Mouse (Mus musculus) lung, postnatal 14 days (tissue): ENCODE measurements around the gene Psmc1.
A peak's percentile ranks its signal among the peaks of the same experiment; 100 is the strongest.

Experiments used
- DNase-seq: peaks from one replicate; pipeline ENCODE4 v3.0.0; 2021

Psmc1 gene

GRCm38 (mm10) chr12:100109986-100110696 is at the start of gene Psmc1:
TSS of gene Psmc1 (plus strand) at chr12:100110154.
- peak; percentile 81 for DNase-seq

DNA sequence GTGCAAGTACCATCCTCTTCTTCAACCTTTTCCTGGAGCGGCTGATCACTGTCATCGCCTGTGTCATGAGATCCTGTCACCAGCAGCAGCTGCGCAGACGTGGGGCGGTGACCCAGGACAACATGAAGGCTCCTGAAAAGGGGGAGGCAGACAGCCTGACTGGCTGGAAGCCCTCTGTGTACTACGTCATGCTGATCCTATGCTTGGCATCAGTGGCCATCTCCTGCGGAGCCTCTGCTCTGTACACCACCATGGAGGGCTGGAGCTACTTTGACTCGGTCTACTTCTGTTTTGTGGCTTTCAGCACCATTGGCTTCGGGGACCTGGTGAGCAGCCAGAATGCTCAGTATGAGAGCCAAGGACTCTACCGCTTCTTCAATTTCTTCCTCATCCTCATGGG is 48.9 kb upstream of the Psmc1 start:
- DNase-seq: no peak

DNA sequence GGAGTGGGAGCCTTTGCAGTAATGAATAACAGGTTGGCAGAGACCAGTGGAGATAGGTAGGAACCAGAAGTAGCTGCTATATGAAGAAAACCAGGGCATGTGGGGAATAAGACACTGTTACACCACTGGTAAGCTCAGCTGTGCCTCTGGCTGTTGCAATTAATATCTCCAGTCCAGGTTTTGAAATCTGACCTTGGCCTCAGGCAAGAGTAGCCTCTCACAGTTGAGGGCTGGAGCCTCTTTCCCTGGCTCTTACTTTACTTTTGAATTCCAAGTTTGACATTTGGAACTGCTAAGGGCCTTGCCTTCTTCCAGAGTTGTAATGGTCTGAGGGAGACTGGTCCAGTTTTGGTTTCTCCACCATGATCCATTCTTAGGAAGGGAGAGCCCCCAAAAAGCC is 48.1 kb upstream of the Psmc1 start:
- no peak for DNase-seq

DNA sequence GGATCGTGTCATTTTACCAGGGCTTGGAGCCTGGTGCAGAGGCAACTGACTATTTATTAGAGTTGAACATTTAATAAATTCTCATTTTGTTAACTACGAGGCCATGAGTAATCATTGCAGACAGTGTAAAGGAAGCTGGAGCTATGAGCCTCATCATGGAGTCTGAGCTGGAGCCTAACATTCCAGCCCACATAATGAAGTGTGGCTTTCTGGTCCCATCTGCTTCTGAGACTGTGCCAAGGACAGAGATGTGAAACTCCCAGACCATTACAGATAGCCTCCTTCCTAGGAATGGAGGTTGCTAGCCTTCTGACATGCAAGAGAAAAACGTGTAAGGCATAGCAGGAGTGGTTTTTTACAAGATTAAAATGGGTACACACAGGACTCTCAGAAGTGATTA is 47.4 kb upstream of the Psmc1 start:
- DNase-seq: peak; percentile 53

- no peak for DNase-seq
These were observed 44.8 kb upstream of the Psmc1 start for GRCm38 (mm10) chr12:100065109-100065508.

DNA sequence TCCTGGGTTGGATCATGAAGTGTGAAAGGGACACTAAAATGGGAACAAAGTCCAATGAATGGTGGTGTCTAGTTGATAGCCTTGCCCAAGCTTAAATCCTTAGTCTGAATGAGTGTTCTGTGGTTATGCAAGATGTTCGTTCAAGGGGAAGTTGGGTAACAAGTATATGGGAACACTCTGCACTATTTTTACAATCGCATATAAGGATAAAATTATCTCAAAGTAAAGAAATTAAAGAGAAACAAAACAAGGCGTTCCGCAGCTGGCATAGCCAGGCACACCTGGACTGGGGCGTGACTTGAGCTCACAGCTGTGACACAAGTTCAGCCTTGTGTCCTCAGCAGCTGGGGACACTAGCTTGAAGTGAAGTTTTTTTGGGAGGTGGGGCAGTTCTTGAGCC is 42.5 kb upstream of the Psmc1 start:
- DNase-seq: peak; percentile 8

GRCm38 (mm10) chr12:100073201-100073672 is 36.7 kb upstream of the Psmc1 start:
- DNase-seq: peak; percentile 9

DNA sequence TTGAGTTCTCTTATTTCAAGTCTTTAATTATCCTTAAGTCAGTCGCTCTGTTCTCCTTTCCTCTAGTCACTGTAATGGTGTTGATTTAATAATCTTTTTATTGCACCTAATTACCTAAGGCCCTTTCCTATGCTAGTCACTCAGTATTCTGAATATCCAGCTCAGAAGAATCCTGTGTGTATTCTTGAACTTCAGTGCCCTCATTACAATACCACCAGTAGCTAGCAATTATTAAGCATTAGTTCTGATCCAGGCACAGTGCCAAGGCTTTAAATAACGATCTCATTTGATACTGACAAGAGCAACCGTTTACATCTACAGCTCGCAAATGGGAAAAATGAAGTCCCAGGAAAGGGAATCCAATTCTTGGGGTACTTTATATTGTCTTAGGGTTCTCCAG is 34.2 kb upstream of the Psmc1 start:
- no peak for DNase-seq

- DNase-seq: peak; percentile 45
These were observed 30.2 kb upstream of the Psmc1 start for GRCm38 (mm10) chr12:100079636-100080286.

GRCm38 (mm10) chr12:100088026-100088425 is 21.9 kb upstream of the Psmc1 start:
- DNase-seq: no peak

GRCm38 (mm10) chr12:100089265-100089664 is 20.7 kb upstream of the Psmc1 start:
- DNase-seq: no peak

GRCm38 (mm10) chr12:100090750-100091149 is 19.2 kb upstream of the Psmc1 start:
- DNase-seq: no peak

- no peak for DNase-seq
These were observed 16.9 kb upstream of the Psmc1 start for GRCm38 (mm10) chr12:100093046-100093445.

GRCm38 (mm10) chr12:100099971-100100706 is 9.8 kb upstream of the Psmc1 start:
- no peak for DNase-seq

DNA sequence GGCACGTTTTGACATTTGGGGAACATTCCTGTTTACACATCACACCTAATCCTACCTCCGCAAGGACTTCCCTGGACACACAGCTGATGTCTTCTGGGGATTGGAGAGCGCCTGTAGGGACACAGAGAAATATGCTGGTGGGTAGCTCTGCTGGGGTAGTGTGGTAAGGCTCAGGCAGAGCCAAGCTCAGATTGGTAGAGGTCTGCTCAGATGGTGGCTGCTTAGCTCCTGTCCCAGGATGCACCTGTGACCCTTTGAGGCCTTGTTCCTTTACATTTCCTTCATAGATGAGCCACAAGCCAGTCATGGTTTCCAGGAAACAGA is 9.3 kb upstream of the Psmc1 start:
- no peak for DNase-seq

DNA sequence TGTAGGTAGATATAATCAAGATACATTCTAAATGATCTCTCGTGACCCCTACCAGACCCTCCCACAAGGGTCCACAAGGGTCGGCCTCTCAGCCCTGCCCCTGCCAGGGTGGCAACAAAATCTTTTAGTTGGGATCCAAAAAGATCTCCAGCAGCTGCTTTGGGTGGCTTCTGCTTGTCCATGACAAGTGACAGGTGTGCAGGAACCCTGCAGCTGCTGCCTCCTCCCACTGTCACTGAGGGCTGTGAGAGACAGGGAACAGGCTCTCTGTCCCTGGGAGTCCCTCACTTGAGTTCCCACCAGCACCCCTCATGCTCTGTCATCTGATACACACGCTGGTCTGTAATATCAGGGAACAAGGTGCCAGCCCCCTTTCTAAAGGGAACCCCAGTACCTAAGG is 8.3 kb upstream of the Psmc1 start:
- DNase-seq: no peak

- no peak for DNase-seq
These were observed 5.4 kb upstream of the Psmc1 start for GRCm38 (mm10) chr12:100104530-100104929.

- peak; percentile 85 for DNase-seq
These were observed 3.6 kb upstream of the Psmc1 start for GRCm38 (mm10) chr12:100106275-100106895.

DNA sequence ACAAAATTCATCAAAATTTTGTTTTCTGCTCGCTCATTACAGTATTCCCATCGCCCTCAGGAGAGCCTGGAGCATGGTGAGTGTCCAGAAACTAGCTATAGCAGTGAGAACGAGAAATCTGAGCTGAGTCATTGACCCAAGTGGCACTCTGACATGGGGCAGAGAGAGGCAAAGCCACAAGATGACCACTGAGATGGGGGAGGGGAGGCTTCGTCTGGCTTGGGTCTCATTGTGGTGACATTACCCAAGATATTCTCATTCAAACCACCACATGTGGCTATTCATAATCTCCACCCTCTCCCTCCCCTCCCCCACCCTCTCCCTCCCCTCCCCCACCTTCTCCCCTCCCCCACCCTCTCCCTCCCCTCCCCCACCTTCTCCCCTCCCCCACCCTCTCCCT is 2.5 kb upstream of the Psmc1 start:
- DNase-seq: no peak

DNA sequence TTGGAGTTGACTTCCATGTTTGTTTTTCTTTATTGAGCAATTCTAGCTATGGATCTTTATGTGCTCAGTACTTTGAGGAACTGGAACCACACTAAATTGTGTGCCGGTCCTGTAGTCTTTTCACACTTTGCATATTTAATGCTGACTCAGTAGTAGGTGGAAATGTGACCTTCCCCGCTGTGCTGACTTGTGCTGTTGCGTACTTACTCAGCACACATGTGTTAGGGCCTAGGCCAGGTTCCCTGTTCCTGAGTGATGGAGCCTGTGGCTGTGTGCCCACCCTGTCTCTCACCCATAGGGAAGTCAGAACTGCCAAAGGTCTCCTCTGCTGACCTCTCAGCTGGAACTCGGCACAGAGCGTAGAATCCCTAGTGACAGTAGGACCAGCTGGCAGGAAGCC is 6.0 kb downstream of the Psmc1 start:
- DNase-seq: no peak

DNA sequence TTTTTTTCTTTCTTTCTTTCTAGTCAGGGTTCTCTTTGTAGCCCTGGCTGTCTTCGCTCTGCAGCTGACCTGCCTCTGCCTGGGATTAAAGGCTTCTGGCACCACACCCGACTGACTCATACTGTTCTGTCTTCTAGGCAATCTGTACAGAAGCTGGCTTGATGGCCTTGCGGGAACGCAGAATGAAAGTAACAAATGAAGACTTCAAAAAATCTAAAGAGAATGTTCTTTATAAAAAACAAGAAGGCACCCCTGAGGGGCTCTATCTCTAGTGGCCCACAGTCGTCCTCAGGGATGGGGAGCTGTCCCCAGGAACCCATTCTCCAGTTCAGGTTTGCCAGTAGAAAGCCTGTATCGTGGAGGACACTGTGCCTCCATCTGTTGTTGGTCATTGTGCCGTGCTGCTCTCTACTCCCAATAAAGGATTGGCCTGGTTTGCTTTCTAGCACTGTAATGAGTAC is 13.0 kb downstream of the Psmc1 start:
- DNase-seq: peak; percentile 39

DNA sequence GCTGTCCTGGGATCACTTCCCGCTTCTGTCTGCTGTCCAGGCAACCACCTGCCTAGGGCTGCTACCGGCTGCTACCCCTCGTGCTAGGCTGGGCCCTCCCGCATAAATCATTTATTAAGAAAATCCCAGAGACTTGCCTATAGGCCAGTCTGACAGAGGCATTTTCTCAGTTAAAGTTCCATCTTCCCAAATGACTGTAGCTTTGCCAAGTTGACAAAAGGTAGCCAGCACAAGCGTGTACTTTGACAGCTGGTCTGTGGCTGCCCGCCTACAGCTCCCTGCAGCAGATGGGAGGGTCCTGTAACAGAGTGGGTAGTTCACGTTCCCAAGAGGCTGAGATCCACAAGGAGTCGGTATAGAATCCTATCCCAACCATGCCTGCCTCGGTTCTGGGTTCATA is 13.5 kb downstream of the Psmc1 start:
- no peak for DNase-seq
